Mouse (Mus musculus) ovary, postnatal 14 days (tissue): ENCODE measurements around the gene Vwa5b2.

Source experiments
- DNase-seq: peaks from one replicate; pipeline ENCODE4 v3.0.0; 2022; ENCODE audit warnings: low spot score

Vwa5b2 gene

DNA sequence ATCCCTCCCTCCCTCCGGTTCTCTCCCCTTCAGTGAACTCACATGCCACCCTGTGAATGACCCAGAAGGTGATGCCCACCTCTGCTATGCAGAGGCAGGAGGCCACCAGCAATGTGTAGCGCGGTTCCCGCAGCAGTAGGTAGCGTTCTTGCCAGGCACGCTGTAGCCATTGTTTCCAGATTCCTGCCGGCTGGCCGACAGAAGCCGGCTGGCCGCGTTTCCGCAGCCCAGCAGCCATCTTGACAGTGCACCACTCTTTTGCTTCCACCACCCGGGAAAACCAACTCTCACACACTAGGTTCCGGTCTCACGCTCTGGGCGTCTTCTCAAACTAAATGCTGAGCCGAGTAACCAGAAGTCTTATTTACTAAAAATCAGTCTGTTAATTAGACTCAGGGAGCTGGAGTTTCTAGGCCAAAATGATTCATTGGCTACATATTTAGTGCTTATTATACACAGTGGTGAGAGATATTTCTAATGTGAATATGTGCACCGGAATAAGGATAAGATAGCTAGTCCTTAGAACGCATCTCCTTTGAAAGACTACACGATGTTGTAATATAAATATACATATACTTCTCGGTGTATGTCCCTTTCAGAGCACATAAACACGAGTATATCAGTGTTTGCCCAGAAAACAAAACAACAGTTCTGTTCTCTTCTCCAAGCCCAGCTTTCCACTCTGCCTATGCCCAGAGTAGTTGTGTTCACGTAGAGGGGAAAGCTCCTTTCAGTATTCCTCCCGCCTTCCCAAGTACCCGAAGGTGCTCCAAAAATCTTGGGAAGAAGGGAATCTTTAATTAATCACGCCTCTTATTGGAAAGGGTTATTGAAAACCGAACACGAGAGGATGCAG is 21.5 kb downstream of the Vwa5b2 start:
- DNase-seq, result peak; percentile 75

DNA sequence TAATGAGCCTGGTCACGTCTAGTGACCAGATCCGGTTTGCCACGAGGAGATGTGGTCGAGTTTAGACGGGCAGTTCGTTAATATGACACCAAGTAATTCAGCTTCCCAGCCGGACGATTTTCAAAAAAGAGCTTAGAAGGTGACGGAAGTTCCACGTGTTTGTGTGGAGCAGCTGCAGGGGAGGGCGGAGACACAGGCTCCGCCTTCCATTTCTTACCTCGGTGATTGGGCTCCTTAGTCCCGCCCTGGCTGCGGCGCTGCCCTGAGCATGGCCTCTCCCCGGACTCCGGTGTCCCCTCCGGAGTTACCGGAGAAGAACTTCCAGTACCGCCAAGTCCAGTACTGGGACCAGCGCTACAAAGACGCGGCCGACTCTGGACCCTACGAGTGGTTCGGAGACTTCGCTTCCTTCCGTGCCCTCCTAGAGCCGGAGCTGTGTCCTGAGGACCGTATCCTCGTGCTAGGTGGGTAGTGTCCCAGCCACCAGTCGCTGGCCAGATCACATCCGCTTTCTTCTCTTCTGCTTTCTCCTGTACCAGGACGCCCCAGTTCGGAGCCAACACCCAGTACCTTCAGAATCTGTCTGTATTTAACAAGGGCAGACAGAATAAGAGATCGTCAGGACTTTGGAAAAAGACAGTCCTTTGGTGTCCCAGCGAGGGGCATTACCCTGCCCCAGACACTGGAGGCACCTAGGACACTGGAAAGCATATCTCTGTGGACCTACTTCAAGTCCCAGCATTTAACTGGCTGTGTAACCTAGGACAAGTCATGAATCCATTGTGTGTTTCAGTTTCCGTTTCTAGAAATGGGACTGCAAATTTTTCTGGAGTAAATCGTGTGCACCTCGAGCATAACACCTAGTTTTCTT is 22.3 kb downstream of the Vwa5b2 start, which contains the start of the genes Eef1akmt4, Gm49333 and Alg3:
Eef1akmt4 (plus strand) TSS at position 237 of the 871 bp plus-strand sequence.
Gm49333 (plus strand) TSS at position 254 of the 871 bp plus-strand sequence.
Alg3 (minus strand) TSS at position 379 of the 871 bp plus-strand sequence.
- DNase-seq, result peak; percentile 71

DNA sequence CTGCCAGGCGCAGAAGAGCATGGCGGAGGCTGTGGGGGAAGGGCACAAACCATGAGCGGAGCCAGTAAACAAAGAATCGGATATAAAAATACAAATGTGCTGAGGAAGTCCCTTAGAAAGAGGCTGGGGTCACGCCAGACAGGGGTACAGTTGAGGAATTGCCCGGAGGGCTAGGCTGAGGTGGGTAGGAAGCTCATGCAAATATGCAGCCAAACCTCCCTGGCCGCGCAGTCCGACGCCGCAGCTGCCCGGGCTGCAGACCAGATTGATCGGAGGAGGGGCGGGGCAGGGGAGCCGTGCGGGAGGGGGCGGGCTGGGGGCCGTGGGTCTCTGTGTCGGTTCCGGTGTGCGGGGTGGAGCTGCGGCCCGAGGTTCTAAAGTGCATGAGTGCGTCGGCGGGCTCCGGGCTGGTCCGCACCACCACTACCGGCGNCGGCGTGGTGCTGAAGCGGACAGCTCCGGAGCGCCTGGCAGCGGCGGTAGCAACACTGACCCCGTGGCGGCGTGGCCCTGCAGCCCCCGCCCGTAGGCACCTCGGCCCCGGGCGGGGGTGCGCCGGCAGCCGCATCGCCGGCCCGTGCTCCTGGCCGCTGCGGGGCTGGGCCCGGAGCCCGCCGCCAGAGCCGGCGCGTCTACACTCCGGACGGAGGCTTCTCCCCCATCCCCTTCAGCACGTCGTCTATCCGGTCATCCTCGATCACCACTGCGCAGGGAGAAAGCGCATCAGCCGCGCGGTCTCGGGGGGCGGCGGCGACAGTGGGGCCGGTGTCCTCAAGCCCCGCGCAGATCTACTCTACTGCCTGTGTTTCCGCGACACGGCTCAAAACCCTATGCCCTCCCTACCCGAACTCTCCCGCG is 30.5 kb downstream of the Vwa5b2 start:
- DNase-seq, result peak; percentile 21

DNA sequence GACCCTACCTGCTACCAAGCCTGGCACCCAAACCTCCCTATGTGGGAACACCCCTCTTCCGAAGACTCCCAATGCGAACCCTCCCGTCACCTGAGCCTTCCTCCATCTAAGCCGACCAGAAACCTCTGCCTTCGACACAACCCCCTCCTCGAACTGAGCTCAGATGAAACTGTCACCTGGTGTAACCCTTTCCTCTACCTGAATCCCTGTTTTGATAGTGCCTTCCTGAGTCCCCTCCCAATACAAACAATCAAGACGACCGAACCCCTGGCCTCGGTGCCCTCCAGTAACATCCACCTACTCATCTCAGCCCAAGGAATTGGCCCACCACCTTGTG is 31.1 kb downstream of the Vwa5b2 start:
- no peak for DNase-seq

DNA sequence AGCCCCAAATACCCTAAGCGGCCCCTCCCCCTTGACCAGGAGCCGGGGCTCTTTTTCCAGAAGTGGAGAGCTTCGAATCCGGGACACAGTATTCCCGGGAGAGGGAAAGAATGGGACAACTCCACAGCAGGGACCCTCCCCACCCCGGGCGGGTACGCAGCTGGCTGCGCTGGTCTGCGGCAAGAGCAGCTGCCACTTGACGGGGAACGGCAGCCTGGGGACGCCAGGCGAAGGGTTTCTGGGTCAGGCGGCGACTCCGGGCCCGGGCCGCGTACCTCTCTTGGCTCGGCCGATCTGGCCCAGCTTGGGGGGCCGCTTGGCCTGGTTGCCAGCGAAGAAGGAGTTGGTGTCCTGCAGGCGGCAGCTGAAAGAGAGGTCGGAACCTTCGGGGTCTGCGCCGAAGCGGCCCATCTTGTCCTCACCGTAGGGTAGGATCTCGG is 31.5 kb downstream of the Vwa5b2 start:
- no peak for DNase-seq

DNA sequence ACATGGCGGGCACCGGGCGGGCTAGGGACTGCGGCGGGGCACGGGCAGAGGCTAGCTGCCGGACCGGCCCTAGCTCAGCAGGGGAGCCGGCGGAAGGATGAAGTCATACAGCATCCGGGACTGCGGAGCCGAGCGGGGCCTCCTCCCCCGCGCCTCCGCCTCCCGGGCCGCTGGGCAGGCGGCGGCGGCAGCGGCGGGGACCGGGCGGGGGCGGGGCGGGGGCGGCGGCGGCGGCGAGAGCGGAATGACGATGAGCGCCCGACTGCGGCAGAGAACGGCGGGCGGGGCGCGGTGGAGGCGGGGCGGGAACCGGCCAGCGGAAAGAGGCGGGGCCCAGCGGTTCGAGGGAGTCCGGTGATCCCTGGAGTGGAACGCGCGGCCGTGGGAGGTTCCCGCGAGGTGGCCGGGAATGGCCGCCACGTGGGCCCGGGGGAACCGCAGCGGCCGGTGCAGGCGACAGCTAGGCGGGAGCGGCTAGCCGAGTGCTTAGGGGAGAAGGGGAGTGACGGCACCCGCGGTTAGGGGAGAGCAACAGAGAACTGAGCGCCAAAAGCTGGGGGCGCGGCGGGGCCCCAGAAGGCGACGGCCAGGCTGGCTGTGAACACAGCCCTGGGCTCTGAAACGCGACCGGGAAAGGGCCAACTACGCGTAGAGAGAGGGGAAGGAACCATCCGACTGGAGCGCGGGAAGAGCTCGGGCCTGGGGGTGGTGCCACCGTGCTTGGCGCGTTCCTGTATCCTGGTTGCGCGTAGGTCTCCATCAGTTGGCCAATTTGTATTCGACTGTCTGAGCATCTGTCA is 32.1 kb downstream of the Vwa5b2 start, which contains the start of gene Camk2n2:
Camk2n2 (minus strand) TSS at position 97 of the 800 bp plus-strand sequence.
- peak; percentile 16 for DNase-seq

DNA sequence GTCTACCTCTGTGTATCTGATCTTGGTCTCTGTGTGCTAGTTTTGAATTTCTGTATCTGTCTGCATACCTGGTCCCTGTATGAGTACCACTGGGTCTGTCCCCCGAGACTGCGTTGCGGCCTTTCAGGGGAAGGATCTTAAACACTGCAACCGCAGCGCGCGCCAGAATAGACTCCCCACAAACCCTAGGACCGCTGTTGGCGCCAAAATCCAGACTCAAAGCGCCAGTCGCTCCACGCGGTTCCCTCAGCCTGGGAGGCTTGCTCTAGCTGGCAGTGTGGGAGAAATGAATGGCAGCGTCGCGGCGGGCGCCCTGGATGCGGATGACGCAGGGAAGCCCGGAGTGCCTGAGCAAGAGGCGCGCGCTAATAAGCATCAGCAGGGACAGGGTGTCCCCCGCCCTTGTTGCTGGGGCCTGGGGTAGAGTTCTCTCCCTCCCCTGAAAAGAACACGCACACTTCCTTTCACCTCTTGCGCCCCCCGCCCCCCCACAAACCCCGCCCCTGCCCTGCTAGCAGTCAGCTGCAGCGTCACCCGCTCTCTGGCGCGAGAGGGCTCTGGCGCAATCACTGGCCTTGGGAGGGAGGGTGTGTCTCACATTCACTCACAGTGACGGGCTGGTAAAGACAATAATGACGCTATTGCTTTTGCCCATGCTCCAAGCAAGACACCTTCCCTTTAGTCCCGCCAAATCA is 32.9 kb downstream of the Vwa5b2 start:
- DNase-seq, result peak; percentile 15

DNA sequence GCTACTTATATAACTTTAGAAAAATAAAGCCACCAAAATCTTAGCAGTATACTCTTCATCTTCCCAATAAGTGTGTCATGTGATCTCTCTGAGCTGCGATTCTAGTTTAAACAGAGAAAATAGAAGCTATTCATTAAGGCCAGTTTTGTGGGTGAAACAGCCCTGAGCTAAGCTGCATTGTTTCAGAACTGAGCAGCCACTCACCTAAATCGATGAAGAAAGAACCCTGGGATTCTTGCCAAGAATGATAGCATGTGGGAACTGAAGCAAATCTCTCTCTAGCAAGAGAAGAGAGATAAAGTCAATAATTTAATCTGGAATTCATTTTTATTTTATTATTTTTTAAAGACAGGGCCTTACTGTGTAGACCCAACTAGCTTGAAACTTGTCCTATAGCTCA is 33.9 kb downstream of the Vwa5b2 start:
- DNase-seq, result no peak

DNA sequence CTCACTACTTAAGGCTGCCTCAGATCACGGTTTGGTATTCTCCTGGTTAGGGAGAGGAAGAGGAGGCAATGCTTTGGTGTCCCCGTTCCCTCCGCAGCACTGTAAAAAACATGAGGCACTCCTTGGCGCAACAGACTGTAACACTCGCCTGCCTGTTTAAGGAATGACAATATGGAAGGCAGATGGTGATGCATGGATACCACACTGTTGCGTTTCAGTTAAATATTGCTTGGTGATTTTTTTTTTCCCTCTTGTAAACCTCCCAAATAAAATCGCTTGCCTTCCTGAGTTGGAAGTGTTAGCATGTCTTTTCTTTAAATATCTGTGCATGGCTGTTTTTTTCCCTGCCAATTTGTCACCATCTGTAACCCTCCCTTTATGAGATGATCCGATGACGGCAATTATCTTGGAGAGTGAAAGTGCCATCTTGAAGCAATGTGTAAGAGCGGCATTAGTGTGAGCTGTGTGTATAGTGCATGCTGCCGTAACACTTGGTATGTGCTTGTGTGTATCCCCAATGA is 39.7 kb downstream of the Vwa5b2 start:
- no peak for DNase-seq

DNA sequence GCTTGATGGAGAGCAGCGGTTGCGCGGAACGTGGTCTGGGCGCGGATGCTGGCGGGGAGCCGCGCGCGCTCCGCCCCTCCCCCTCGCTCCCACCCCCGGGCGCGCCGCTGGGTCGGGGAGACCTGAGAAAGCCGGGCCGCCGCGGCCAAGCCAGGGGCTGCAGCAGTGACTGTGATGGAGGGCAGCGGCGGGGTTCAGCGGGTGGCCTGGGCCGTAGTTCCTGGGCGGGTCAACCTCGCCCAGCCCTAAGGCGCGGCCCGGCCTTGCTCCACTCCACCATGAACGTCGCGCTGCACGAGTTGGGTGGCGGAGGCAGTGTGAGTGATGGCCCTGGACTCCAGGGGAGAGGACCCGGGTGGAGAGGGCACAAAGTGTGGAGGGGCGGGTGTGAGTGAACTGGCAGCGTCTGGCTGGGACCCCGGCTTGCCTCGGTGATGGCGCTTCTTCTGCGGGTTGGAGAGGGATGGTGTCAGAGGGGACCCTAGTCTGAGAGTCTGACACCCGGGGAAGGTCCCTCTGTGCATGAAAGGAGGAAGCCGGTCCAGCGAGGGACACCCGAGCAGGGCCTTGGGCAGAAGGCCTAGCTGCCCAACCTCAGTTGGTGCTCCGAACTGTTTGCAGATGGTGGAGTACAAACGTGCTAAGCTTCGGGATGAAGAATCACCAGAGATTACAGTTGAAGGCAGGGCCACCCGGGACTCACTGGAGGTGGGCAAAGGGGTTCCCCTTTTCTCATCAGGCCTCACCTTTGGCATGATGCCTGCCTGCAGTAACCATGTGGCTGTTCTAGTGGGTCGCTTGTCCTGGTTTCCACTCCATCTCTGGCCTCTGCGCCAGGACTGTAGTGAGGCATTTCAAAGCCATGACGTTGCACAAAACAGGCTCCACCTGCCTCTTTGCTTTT is 40.7 kb downstream of the Vwa5b2 start, which contains the start of gene Ece2:
Ece2 (plus strand) TSS at position 98 of the 904 bp plus-strand sequence.
- DNase-seq, result no peak

DNA sequence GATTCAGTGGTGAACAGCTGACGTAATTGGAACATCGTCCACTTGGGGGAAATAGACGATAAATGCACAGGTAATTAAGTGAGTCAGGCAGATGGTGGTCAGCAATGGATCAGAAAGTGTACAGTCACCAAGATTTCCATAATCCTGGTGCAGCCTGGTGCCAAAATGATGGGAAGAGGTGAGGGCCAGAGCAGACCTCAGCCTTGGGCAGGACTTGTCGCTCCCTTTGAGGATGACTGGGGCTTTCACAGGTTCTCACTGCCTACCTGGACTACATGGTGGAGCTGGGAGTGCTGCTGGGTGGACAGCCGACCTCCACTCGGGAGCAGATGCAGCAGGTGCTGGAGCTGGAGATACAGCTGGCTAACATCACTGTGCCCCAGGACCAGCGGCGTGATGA is 48.1 kb downstream of the Vwa5b2 start:
- DNase-seq, result no peak

- no peak for DNase-seq
These were observed 49.1 kb downstream of the Vwa5b2 start for GRCm38 (mm10) chr16:20638367-20638766.

- peak; percentile 58 for DNase-seq
These were observed 52.9 kb downstream of the Vwa5b2 start for GRCm38 (mm10) chr16:20642161-20642560.

DNA sequence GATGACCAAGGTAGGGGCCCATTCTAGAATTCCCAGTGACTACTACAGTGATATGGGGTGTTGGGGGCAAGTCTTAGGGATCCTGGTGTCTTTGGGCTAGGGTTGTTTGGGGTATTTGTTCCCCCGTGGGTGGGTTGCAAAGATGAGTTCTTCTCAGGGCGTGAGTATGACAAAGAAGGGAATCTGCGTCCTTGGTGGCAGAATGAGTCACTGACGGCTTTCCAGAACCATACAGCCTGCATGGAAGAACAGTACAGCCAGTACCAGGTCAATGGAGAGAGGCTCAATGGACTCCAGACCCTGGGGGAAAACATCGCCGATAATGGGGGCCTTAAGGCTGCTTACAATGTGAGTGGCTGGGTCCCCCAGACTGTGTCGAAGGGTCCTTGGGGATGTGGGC is 54.6 kb downstream of the Vwa5b2 start:
- DNase-seq, result no peak

- DNase-seq, result peak; percentile 97
These were observed 62.0 kb downstream of the Vwa5b2 start, which contains the start of gene Psmd2 for GRCm38 (mm10) chr16:20651076-20651946. TSS of gene Psmd2 (plus strand) at chr16:20651652.

GRCm38 (mm10) chr16:20651947-20652310 is 62.7 kb downstream of the Vwa5b2 start:
- no peak for DNase-seq

- no peak for DNase-seq
These were observed 64.0 kb downstream of the Vwa5b2 start for GRCm38 (mm10) chr16:20653315-20653714.
